Mouse (Mus musculus): ENCODE data around the gene Usp18. TPM values are rescaled to one million over a fixed set of nuclear protein-coding genes. Genes with fewer than 3 reads are reported as not detected.
A peak's percentile ranks its signal among the peaks of the same experiment; 100 is the strongest.

Gene Usp18
- polyA plus RNA-seq, 1 experiment = 1.2 TPM

GRCm38 (mm10) chr6:121243161-121243560 is 2.5 kb upstream of the Usp18 start:
- no peaks in the 10 kb centered on the region for H3K27me3 ChIP-seq (replicated peaks)
- peaks cover 88% of the 10 kb centered on the region for H3K4me1 ChIP-seq
- H3K4me3 ChIP-seq (replicated peaks) = peak overlapping the region; percentile 70
- peaks cover 20% of the 10 kb centered on the region for H3K36me3 ChIP-seq (replicated peaks; ENCODE audit: low read length)
- no peak for TF ChIP-seq GATA1 (IDR thresholded peaks at IDR 0.05; ENCODE audit: borderline replicate concordance, low read length)
- no peaks in the 10 kb centered on the region for H3K9me3 ChIP-seq

- no peaks in the 10 kb centered on the region for H3K27me3 ChIP-seq (replicated peaks)
- H3K36me3 ChIP-seq (replicated peaks; ENCODE audit: low read length) = peaks cover 33% of the 10 kb centered on the region
- TF ChIP-seq FLI1 (IDR thresholded peaks at IDR 0.05; ENCODE audit: low read length) = no peak
- no peak for TF ChIP-seq GATA1 (IDR thresholded peaks at IDR 0.05; ENCODE audit: borderline replicate concordance, low read length)
- H3K4me1 ChIP-seq = peaks cover 89% of the 10 kb centered on the region
- H3K9me3 ChIP-seq = no peaks in the 10 kb centered on the region
- H3K4me3 ChIP-seq (replicated peaks) = peak overlapping the region; percentile 96
These were observed 293 bp downstream of the Usp18 start for GRCm38 (mm10) chr6:121246037-121246361.

- no peaks in the 10 kb centered on the region for H3K9me3 ChIP-seq
- no peak overlapping the region for H3K4me3 ChIP-seq (replicated peaks)
- H3K4me1 ChIP-seq = peaks cover 68% of the 10 kb centered on the region
- no peaks in the 10 kb centered on the region for H3K27me3 ChIP-seq (replicated peaks)
- H3K36me3 ChIP-seq (replicated peaks; ENCODE audit: low read length) = peaks cover 52% of the 10 kb centered on the region
- TF ChIP-seq GATA1 (IDR thresholded peaks at IDR 0.05; ENCODE audit: borderline replicate concordance, low read length) (no peak), FLI1 (IDR thresholded peaks at IDR 0.05; ENCODE audit: low read length) (no peak)
These were observed 4.7 kb downstream of the Usp18 start for GRCm38 (mm10) chr6:121250406-121250805.

GRCm38 (mm10) chr6:121251256-121251655 is 5.5 kb downstream of the Usp18 start:
- H3K27me3 ChIP-seq (replicated peaks) = no peaks in the 10 kb centered on the region
- no peak for TF ChIP-seq FLI1 (IDR thresholded peaks at IDR 0.05; ENCODE audit: low read length)
- TF ChIP-seq GATA1 (IDR thresholded peaks at IDR 0.05; ENCODE audit: borderline replicate concordance, low read length) = no peak
- no peaks in the 10 kb centered on the region for H3K9me3 ChIP-seq
- H3K4me1 ChIP-seq = peaks cover 72% of the 10 kb centered on the region
- H3K4me3 ChIP-seq (replicated peaks) = peak overlapping the region; percentile 76
- peaks cover 60% of the 10 kb centered on the region for H3K36me3 ChIP-seq (replicated peaks; ENCODE audit: low read length)

GRCm38 (mm10) chr6:121260548-121260947 is 14.8 kb downstream of the Usp18 start:
- Histone ChIP-seq H3K27me3 (replicated peaks) (no peaks in the 10 kb centered on the region), H3K4me1 (peaks cover 14% of the 10 kb centered on the region), H3K9me3 (no peaks in the 10 kb centered on the region), H3K36me3 (replicated peaks; ENCODE audit: low read length) (peaks cover 91% of the 10 kb centered on the region), H3K4me3 (replicated peaks) (no peak overlapping the region)
- TF ChIP-seq GATA1 (IDR thresholded peaks at IDR 0.05; ENCODE audit: borderline replicate concordance, low read length) (no peak), FLI1 (IDR thresholded peaks at IDR 0.05; ENCODE audit: low read length) (no peak)

- TF ChIP-seq FLI1 (IDR thresholded peaks at IDR 0.05; ENCODE audit: low read length) = no peak
- TF ChIP-seq GATA1 (IDR thresholded peaks at IDR 0.05; ENCODE audit: borderline replicate concordance, low read length) = no peak
- H3K4me3 ChIP-seq (replicated peaks) = no peak overlapping the region
- no peaks in the 10 kb centered on the region for H3K9me3 ChIP-seq
- peaks cover 10% of the 10 kb centered on the region for H3K4me1 ChIP-seq
- no peaks in the 10 kb centered on the region for H3K27me3 ChIP-seq (replicated peaks)
- peaks cover 91% of the 10 kb centered on the region for H3K36me3 ChIP-seq (replicated peaks; ENCODE audit: low read length)
These were observed 15.5 kb downstream of the Usp18 start for GRCm38 (mm10) chr6:121261233-121261632.

- TF ChIP-seq GATA1 (IDR thresholded peaks at IDR 0.05; ENCODE audit: borderline replicate concordance, low read length) = no peak
- no peak for TF ChIP-seq FLI1 (IDR thresholded peaks at IDR 0.05; ENCODE audit: low read length)
- Histone ChIP-seq H3K27me3 (replicated peaks) (no peaks in the 10 kb centered on the region), H3K9me3 (no peaks in the 10 kb centered on the region), H3K4me3 (replicated peaks) (no peak overlapping the region), H3K4me1 (peaks cover 7% of the 10 kb centered on the region), H3K36me3 (replicated peaks; ENCODE audit: low read length) (peaks cover 91% of the 10 kb centered on the region)
These were observed 16.3 kb downstream of the Usp18 start for GRCm38 (mm10) chr6:121262004-121262403.

- Histone ChIP-seq H3K4me3 (replicated peaks) (no peak overlapping the region), H3K9me3 (no peaks in the 10 kb centered on the region), H3K27me3 (replicated peaks) (no peaks in the 10 kb centered on the region), H3K4me1 (peaks cover 7% of the 10 kb centered on the region), H3K36me3 (replicated peaks; ENCODE audit: low read length) (peaks cover 94% of the 10 kb centered on the region)
- TF ChIP-seq GATA1 (IDR thresholded peaks at IDR 0.05; ENCODE audit: borderline replicate concordance, low read length) (no peak), FLI1 (IDR thresholded peaks at IDR 0.05; ENCODE audit: low read length) (no peak)
These were observed 16.8 kb downstream of the Usp18 start for GRCm38 (mm10) chr6:121262496-121262895.

GRCm38 (mm10) chr6:121270156-121270555 is 24.4 kb downstream of the Usp18 start:
- TF ChIP-seq GATA1 (IDR thresholded peaks at IDR 0.05; ENCODE audit: borderline replicate concordance, low read length) (no peak), FLI1 (IDR thresholded peaks at IDR 0.05; ENCODE audit: low read length) (no peak)
- Histone ChIP-seq H3K27me3 (replicated peaks) (no peaks in the 10 kb centered on the region), H3K4me1 (peaks cover 21% of the 10 kb centered on the region), H3K9me3 (no peaks in the 10 kb centered on the region), H3K36me3 (replicated peaks; ENCODE audit: low read length) (peaks cover 59% of the 10 kb centered on the region), H3K4me3 (replicated peaks) (no peak overlapping the region)

- H3K4me3 ChIP-seq (replicated peaks) = peak overlapping the region; percentile 92
- H3K9me3 ChIP-seq = no peaks in the 10 kb centered on the region
- peaks cover 3% of the 10 kb centered on the region for H3K27me3 ChIP-seq (replicated peaks)
- no peak for TF ChIP-seq GATA1 (IDR thresholded peaks at IDR 0.05; ENCODE audit: borderline replicate concordance, low read length)
- no peak for TF ChIP-seq FLI1 (IDR thresholded peaks at IDR 0.05; ENCODE audit: low read length)
- peaks cover 21% of the 10 kb centered on the region for H3K4me1 ChIP-seq
- H3K36me3 ChIP-seq (replicated peaks; ENCODE audit: low read length) = peaks cover 44% of the 10 kb centered on the region
These were observed 26.0 kb downstream of the Usp18 start for GRCm38 (mm10) chr6:121271707-121272074.

Measured in megakaryocyte, embryonic 14.5 days (primary cell).